Mouse (Mus musculus): ENCODE data around the gene Grin3b. TPM values are rescaled to one million over a fixed set of nuclear protein-coding genes. Genes with fewer than 3 reads are reported as not detected.
A peak's percentile ranks its signal among the peaks of the same experiment; 100 is the strongest.

The Grin3b gene
- polyA plus RNA-seq, 1 experiment from 2014 or later, result 0.23 TPM

GRCm38 (mm10) chr10:80016931-80017330 lies 46.4 kb downstream of the Grin3b start:
- Histone ChIP-seq H3K27me3 (peaks cover 79% of the 10 kb centered on the region), H3K9me3 (replicated peaks) (0 out of 2 replicates have a peak, but pooled peaks cover 3% of the 10 kb centered on the region), H3K4me1 (peaks cover 10% of the 10 kb centered on the region), H3K4me2 (replicated peaks) (no peak overlapping the region), H3K9ac (no peak overlapping the region), H3K36me3 (peaks cover 2% of the 10 kb centered on the region), H3K27ac (no peak overlapping the region), H3K4me3 (no peak overlapping the region)
- ATAC-seq (ENCODE audit: low FRiP score), result no peak
- 90% methylated on average over 10 of the region's 10 CpGs for WGBS

- 70% methylated on average over 3 of the region's 3 CpGs for WGBS
- peaks cover 10% of the 10 kb centered on the region for H3K4me1 ChIP-seq
- no peak overlapping the region for H3K4me3 ChIP-seq
- no peaks in the 10 kb centered on the region for H3K9me3 ChIP-seq (replicated peaks)
- no peak overlapping the region for H3K27ac ChIP-seq
- no peak for ATAC-seq (ENCODE audit: low FRiP score)
- H3K9ac ChIP-seq, result no peak overlapping the region
- H3K4me2 ChIP-seq (replicated peaks), result no peak overlapping the region
- no peaks in the 10 kb centered on the region for H3K36me3 ChIP-seq
- H3K27me3 ChIP-seq, result peaks cover 74% of the 10 kb centered on the region
Measured at GRCm38 (mm10) chr10:80017361-80017760, 46.8 kb downstream of the Grin3b start.

- Histone ChIP-seq H3K4me2 (replicated peaks) (no peak overlapping the region), H3K27me3 (peaks cover 70% of the 10 kb centered on the region), H3K9ac (no peak overlapping the region), H3K9me3 (replicated peaks) (0 out of 2 replicates have a peak, but pooled peaks cover 1% of the 10 kb centered on the region), H3K4me1 (peaks cover 10% of the 10 kb centered on the region), H3K36me3 (no peaks in the 10 kb centered on the region), H3K4me3 (no peak overlapping the region), H3K27ac (no peak overlapping the region)
- WGBS, result 84% methylated on average over 14 of the region's 14 CpGs
- no peak for ATAC-seq (ENCODE audit: low FRiP score)
Measured at GRCm38 (mm10) chr10:80017771-80018170, 47.3 kb downstream of the Grin3b start.

GRCm38 (mm10) chr10:80018739-80019297 lies 48.3 kb downstream of the Grin3b start:
- no peak overlapping the region for H3K27ac ChIP-seq
- 0 out of 2 replicates have a peak, but pooled peaks cover 5% of the 10 kb centered on the region for H3K9me3 ChIP-seq (replicated peaks)
- H3K36me3 ChIP-seq, result no peaks in the 10 kb centered on the region
- no peak overlapping the region for H3K4me3 ChIP-seq
- peak overlapping the region; percentile 14; the same call in 1 of the 2 replicates for H3K4me2 ChIP-seq (replicated peaks)
- ATAC-seq (ENCODE audit: low FRiP score), result no peak
- H3K4me1 ChIP-seq, result peaks cover 10% of the 10 kb centered on the region
- H3K9ac ChIP-seq, result no peak overlapping the region
- H3K27me3 ChIP-seq, result peaks cover 60% of the 10 kb centered on the region
- WGBS, result 6% methylated on average over 11 of the region's 15 CpGs

GRCm38 (mm10) chr10:80019471-80020131 lies 49.1 kb downstream of the Grin3b start:
- H3K27me3 ChIP-seq, result peaks cover 52% of the 10 kb centered on the region
- H3K9ac ChIP-seq, result peak overlapping the region; percentile 32; the same call in 1 of the 2 replicates
- no peak overlapping the region for H3K27ac ChIP-seq
- 8% methylated on average over 20 of the region's 20 CpGs for WGBS
- 0 out of 2 replicates have a peak, but pooled peaks cover 5% of the 10 kb centered on the region for H3K9me3 ChIP-seq (replicated peaks)
- peak; percentile 54; the same call in 1 of the 2 replicates for ATAC-seq (ENCODE audit: low FRiP score)
- H3K36me3 ChIP-seq, result no peaks in the 10 kb centered on the region
- peak overlapping the region; percentile 4; the same call in 1 of the 2 replicates for H3K4me3 ChIP-seq
- H3K4me1 ChIP-seq, result peaks cover 10% of the 10 kb centered on the region
- peak overlapping the region; percentile 14 for H3K4me2 ChIP-seq (replicated peaks)

GRCm38 (mm10) chr10:80020191-80020590 lies 49.7 kb downstream of the Grin3b start:
- WGBS, result 23% methylated on average over 11 of the region's 11 CpGs
- peak overlapping the region; percentile 14; the same call in 1 of the 2 replicates for H3K4me2 ChIP-seq (replicated peaks)

GRCm38 (mm10) chr10:80020603-80021319 lies 50.2 kb downstream of the Grin3b start:
- H3K4me1 ChIP-seq, result peaks cover 10% of the 10 kb centered on the region
- H3K36me3 ChIP-seq, result no peaks in the 10 kb centered on the region
- 0 out of 2 replicates have a peak, but pooled peaks cover 5% of the 10 kb centered on the region for H3K9me3 ChIP-seq (replicated peaks)
- H3K27me3 ChIP-seq, result peaks cover 40% of the 10 kb centered on the region
- ATAC-seq (ENCODE audit: low FRiP score), result no peak
- H3K4me2 ChIP-seq (replicated peaks), result no peak overlapping the region
- no peak overlapping the region for H3K4me3 ChIP-seq
- no peak overlapping the region for H3K27ac ChIP-seq
- 81% methylated on average over 18 of the region's 18 CpGs for WGBS
- 0 out of 2 replicates have a peak overlapping the region, but pooled peaks have one; percentile 32 for H3K9ac ChIP-seq

More at GRCm38 (mm10) chr10:80020191-80020590, 49.7 kb downstream of the Grin3b start:
- peak overlapping the region; percentile 4; the same call in 1 of the 2 replicates for H3K4me3 ChIP-seq
- peak overlapping the region; percentile 32; the same call in 1 of the 2 replicates for H3K9ac ChIP-seq
- ATAC-seq (ENCODE audit: low FRiP score), result no peak
- no peak overlapping the region for H3K27ac ChIP-seq
- H3K4me1 ChIP-seq, result peaks cover 10% of the 10 kb centered on the region
- no peaks in the 10 kb centered on the region for H3K36me3 ChIP-seq
- H3K27me3 ChIP-seq, result peaks cover 46% of the 10 kb centered on the region
- 0 out of 2 replicates have a peak, but pooled peaks cover 5% of the 10 kb centered on the region for H3K9me3 ChIP-seq (replicated peaks)

- no peak overlapping the region for H3K27ac ChIP-seq
- no peak overlapping the region for H3K4me2 ChIP-seq (replicated peaks)
- no peak overlapping the region for H3K9ac ChIP-seq
- 0 out of 2 replicates have a peak, but pooled peaks cover 5% of the 10 kb centered on the region for H3K9me3 ChIP-seq (replicated peaks)
- no peak for ATAC-seq (ENCODE audit: low FRiP score)
- 91% methylated on average over 13 of the region's 13 CpGs for WGBS
- H3K27me3 ChIP-seq, result peaks cover 35% of the 10 kb centered on the region
- peaks cover 10% of the 10 kb centered on the region for H3K4me1 ChIP-seq
- H3K36me3 ChIP-seq, result no peaks in the 10 kb centered on the region
- no peak overlapping the region for H3K4me3 ChIP-seq
Measured at GRCm38 (mm10) chr10:80021320-80021641, 50.8 kb downstream of the Grin3b start.

- ATAC-seq (ENCODE audit: low FRiP score), result no peak
- Histone ChIP-seq H3K9me3 (replicated peaks) (0 out of 2 replicates have a peak, but pooled peaks cover 5% of the 10 kb centered on the region), H3K36me3 (no peaks in the 10 kb centered on the region)
Measured at GRCm38 (mm10) chr10:80022164-80022563, 51.6 kb downstream of the Grin3b start.

GRCm38 (mm10) chr10:80022806-80023205 lies 52.3 kb downstream of the Grin3b start:
- no peak overlapping the region for H3K9ac ChIP-seq
- WGBS, result 96% methylated on average over 8 of the region's 8 CpGs
- no peak overlapping the region for H3K27ac ChIP-seq
- no peaks in the 10 kb centered on the region for H3K36me3 ChIP-seq
- H3K4me3 ChIP-seq, result no peak overlapping the region
- 0 out of 2 replicates have a peak, but pooled peaks cover 5% of the 10 kb centered on the region for H3K9me3 ChIP-seq (replicated peaks)
- no peak for ATAC-seq (ENCODE audit: low FRiP score)
- H3K27me3 ChIP-seq, result peaks cover 25% of the 10 kb centered on the region
- H3K4me1 ChIP-seq, result peaks cover 10% of the 10 kb centered on the region
- H3K4me2 ChIP-seq (replicated peaks), result no peak overlapping the region

More at GRCm38 (mm10) chr10:80022164-80022563, 51.6 kb downstream of the Grin3b start:
- Histone ChIP-seq H3K27me3 (peaks cover 27% of the 10 kb centered on the region), H3K9ac (no peak overlapping the region), H3K4me3 (no peak overlapping the region), H3K27ac (no peak overlapping the region), H3K4me1 (peaks cover 10% of the 10 kb centered on the region), H3K4me2 (replicated peaks) (no peak overlapping the region)
- 93% methylated on average over 12 of the region's 12 CpGs for WGBS

- H3K9me3 ChIP-seq (replicated peaks), result 0 out of 2 replicates have a peak, but pooled peaks cover 5% of the 10 kb centered on the region
- H3K4me3 ChIP-seq, result no peak overlapping the region
- peaks cover 10% of the 10 kb centered on the region for H3K4me1 ChIP-seq
- peaks cover 20% of the 10 kb centered on the region for H3K27me3 ChIP-seq
- H3K36me3 ChIP-seq, result no peaks in the 10 kb centered on the region
- 86% methylated on average over 5 of the region's 5 CpGs for WGBS
- no peak overlapping the region for H3K4me2 ChIP-seq (replicated peaks)
- no peak for ATAC-seq (ENCODE audit: low FRiP score)
- no peak overlapping the region for H3K9ac ChIP-seq
- H3K27ac ChIP-seq, result no peak overlapping the region
Measured at GRCm38 (mm10) chr10:80023758-80024157, 53.2 kb downstream of the Grin3b start.
